Mouse (Mus musculus): ENCODE data around the gene Tmem211.

GRCm38 (mm10) chr5:113208048-113208447, 18.7 kb upstream of the Tmem211 start:
- TF ChIP-seq EP300 (IDR thresholded peaks at IDR 0.05; ENCODE audit: low read depth), result no peak
- TF ChIP-seq CTCF (IDR thresholded peaks at IDR 0.05; ENCODE audit: low read depth), result no peak
